Mouse (Mus musculus) MEL (cell line): ENCODE data around the gene Zfp697.
"Not testable (repeated sequence)": the region's sequence is repeated elsewhere in the genome, so short reads cannot be mapped to it uniquely, and the experiment has no call there.

ENCODE experiments used
- GABPA ChIP-seq: IDR thresholded peaks from 2 replicates; pipeline ENCODE4 v1.6.1; 2012; ENCODE audit warnings: low read depth, mild to moderate bottlenecking, inconsistent platforms, low read length, improper control_type of control experiment, moderate library complexity
- MAX ChIP-seq: IDR thresholded peaks from 2 replicates; pipeline ENCODE4 v1.6.1; 2011; ENCODE audit warnings: low read length, improper control_type of control experiment
- POLR2AphosphoS2 ChIP-seq: IDR thresholded peaks from 2 replicates; pipeline ENCODE4 v1.6.1; 2011; ENCODE audit warnings: low read length, improper control_type of control experiment
- RCOR1 ChIP-seq: IDR thresholded peaks from 2 replicates; pipeline ENCODE4 v1.6.1; 2012; ENCODE audit warnings: low read depth, mild to moderate bottlenecking, inconsistent platforms, low read length, improper control_type of control experiment
- TCF12 ChIP-seq: IDR thresholded peaks from 2 replicates; pipeline ENCODE4 v1.6.1; 2014; ENCODE audit warnings: low read depth, mild to moderate bottlenecking, inconsistent platforms, low read length, improper control_type of control experiment, moderate library complexity

GRCm38 (mm10) chr3:98496762-98497161 lies 114.5 kb downstream of the Zfp697 start:
- not testable (repeated sequence) for TF ChIP-seq POLR2AphosphoS2, MAX, GABPA, TCF12, RCOR1
